Mouse (Mus musculus): ENCODE measurements at regions not wholly inside any gene's neighbourhood (a gene's known extent, or its start where the extent isn't known, plus 50 kb on each side); places are given as distances from the start of the nearest gene placed in this dataset.

DNA sequence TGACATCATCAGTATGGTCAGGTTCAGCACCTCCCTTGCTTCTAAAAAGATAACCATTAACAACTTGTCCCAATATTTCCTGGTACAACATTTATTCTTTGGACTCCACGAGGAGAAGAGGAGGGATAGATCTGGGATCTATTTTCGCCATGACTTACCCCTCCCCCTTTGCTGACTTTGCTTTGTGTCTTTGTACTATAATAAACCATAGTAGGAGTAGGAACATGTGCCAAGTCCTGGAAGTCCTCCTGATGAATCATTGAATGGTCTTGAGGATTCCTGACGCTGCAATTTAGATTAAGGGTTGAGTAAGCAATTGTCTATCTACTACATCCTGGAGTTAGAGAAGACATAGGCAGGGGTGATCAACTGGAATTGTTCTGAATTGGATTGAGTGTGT lies 71.2 kb downstream of the Rbm11 start:
- DNase-seq (ENCODE audit: low spot score in 2 of 2): no peak

DNA sequence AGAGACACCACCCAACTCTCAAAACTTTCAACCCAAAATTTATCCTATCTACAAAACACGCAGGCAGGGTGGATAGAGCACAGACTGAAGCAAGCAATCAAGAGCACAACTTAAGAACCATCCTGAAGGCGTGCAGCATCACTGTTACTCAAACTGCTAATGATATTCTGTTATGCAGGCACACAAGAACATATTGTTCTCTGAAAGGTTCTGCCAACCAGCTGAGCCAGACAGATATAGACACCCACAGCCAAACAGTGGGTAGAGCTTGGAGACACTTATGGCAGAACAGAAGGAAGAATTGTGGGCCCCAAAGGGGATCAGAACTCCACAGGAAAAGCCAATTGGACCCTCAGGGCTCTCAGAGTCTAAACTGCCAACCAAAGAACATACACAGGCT lies 74.9 kb downstream of the Rbm11 start:
- DNase-seq (ENCODE audit: low spot score in 2 of 2): no peak

GRCm38 (mm10) chr16:75672112-75672511 lies 79.5 kb downstream of the Rbm11 start:
- DNase-seq (ENCODE audit: low spot score in 2 of 2): no peak

DNA sequence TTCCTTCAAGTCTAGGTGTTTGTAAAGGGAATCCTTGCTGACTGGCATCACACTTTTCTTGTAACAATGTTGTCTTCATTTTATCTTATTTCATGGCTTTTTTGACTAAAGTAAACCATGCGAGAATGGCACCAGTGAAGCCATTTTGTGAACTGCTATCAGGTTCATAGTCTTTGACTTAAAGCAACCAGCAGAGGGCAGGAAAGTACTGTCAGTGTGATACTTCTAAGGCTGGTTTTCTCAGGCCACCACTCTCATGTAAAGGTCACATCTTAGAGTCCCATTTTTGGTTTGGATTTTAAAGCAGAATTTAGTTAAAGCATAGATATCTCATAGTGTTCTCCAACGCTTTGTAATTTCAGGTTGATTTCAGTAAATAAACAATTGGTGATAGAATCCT lies 83.2 kb downstream of the Rbm11 start:
- DNase-seq (ENCODE audit: low spot score in 2 of 2): peak in 1 of 2 experiments; percentile 35

GRCm38 (mm10) chr16:75677180-75677579 lies 84.5 kb downstream of the Rbm11 start:
- no peak for DNase-seq (ENCODE audit: low spot score in 2 of 2)

Measured in thymus, postnatal 10 days (tissue).